Mouse (Mus musculus): Measurements from ENCODE around the gene Syne2. TPM values are rescaled to one million over a fixed set of nuclear protein-coding genes. Genes with fewer than 3 reads are reported as not detected.

The Syne2 gene
- total RNA-seq, 2 experiments from 2014 or later: 20.5 to 22.5 TPM

DNA sequence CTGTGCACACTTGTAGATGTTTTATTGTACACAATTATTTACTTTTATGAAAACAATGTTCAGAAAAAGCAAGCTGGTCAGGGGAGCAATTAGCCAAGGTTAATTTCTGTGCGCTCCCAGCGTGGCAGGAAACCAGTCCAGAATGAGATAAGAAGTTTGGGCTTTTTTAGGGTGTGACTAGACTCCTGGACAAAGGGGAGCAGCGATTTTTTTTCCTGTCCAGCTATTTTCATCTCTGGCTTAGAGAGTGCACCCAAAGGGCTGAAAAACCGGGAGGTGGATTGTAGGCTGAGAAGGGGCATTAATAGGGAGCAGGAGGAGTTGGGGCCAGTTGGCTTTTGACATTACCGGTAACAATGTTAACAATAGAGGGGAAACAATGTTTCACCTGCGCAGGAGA lies 3.4 kb upstream of the Syne2 start:
- no peak overlapping the region for H3K27ac ChIP-seq
- DNase-seq (ENCODE audit: extremely low spot score in 1 of 2, low spot score in 2 of 2): no peak
- H3K4me3 ChIP-seq: no peak overlapping the region
- intact Hi-C loops (cut with DNase I): no loop called here
- TF ChIP-seq CTCF (IDR thresholded peaks at IDR 0.05): no peak

GRCm38 (mm10) chr12:75816981-75817856 lies 715 bp upstream of the Syne2 start:
- peak; percentile 29 to 41 for DNase-seq (ENCODE audit: extremely low spot score in 1 of 2, low spot score in 2 of 2)
- Histone ChIP-seq H3K27ac (no peak overlapping the region), H3K4me3 (peak overlapping the region; percentile 88)
- intact Hi-C loops (cut with DNase I): no loop called here
- TF ChIP-seq CTCF (IDR thresholded peaks at IDR 0.05): no peak

- TF ChIP-seq CTCF (IDR thresholded peaks at IDR 0.05): peak; percentile 12; the same call in 1 of the 2 replicates
- Histone ChIP-seq H3K4me3 (peak overlapping the region; percentile 88), H3K27ac (peak overlapping the region; percentile 76)
- DNase-seq (ENCODE audit: extremely low spot score in 1 of 2, low spot score in 2 of 2): peak; percentile 37 to 45
- intact Hi-C loops (cut with DNase I): no loop called here
Measured at GRCm38 (mm10) chr12:75818453-75819434, 810 bp downstream of the Syne2 start.

GRCm38 (mm10) chr12:75819481-75819880 lies 1.5 kb downstream of the Syne2 start:
- intact Hi-C loops (cut with DNase I): no loop called here
- Histone ChIP-seq H3K4me3 (peak overlapping the region; percentile 88), H3K27ac (no peak overlapping the region)
- no peak for TF ChIP-seq CTCF (IDR thresholded peaks at IDR 0.05)
- DNase-seq (ENCODE audit: extremely low spot score in 1 of 2, low spot score in 2 of 2): no peak

DNA sequence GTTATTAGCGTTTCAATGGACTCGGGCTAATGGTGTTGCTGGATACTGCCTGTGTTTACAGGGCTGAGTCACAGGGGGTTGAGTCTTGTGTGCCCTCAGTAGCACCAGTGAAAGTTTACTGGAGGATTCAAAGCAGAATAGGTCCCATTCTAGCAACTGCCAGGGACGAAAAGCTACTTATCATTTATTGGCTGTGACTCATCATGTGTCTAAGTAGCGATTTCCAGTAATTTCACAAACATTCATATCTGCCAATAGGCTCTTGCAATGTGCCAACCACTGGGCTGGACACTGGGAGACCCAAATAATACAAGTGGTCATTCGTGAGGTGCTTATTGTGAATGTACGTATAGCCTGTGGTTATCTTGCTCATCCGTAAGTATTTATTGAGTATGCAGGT lies 2.3 kb downstream of the Syne2 start:
- no peak for DNase-seq (ENCODE audit: extremely low spot score in 1 of 2, low spot score in 2 of 2)
- Histone ChIP-seq H3K4me3 (no peak overlapping the region), H3K27ac (no peak overlapping the region)
- intact Hi-C loops (cut with DNase I): no loop called here
- TF ChIP-seq CTCF (IDR thresholded peaks at IDR 0.05): no peak

DNA sequence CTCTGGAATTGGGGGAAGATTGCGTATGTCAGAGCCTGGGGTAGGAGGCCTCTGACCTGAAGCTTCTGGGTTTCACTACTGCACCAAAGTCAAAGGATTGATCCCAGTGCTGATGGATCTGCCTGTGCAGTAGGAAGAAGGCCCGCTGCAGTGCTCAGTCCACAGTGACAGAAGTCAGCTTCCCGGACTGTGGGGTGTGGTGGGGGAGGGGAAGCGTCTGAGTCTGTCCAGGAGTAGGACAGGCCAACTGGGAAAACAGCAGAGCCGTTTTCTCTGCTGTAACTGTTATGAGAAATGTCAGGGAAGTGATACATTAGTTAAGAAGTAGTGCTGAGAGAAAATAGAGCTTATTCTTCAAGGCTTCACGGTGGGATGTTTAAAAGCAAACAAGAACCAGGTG lies 4.2 kb downstream of the Syne2 start:
- intact Hi-C loops (cut with DNase I): no loop called here
- Histone ChIP-seq H3K4me3 (no peak overlapping the region), H3K27ac (no peak overlapping the region)
- DNase-seq (ENCODE audit: extremely low spot score in 1 of 2, low spot score in 2 of 2): no peak
- TF ChIP-seq CTCF (IDR thresholded peaks at IDR 0.05): no peak

DNA sequence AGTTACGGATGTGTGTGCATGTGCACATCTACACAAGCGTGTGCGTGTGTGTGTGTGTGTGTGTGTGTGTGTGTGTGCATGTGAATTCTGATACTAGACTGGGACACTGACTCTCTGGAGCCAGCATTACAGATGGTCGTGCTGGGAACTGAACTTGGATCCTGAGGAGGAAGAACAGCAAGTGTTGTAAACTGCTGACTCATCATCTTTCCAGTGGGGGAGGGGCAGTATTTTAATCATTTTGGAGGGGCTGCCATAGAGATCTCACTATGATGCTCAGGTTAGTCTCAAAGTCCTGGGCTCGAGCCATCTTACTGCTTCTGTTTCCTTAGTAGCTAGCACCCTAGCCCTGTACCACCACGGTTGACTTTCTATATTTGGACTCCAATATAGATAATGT lies 5.5 kb downstream of the Syne2 start:
- intact Hi-C loops (cut with DNase I): no loop called here
- Histone ChIP-seq H3K27ac (no peak overlapping the region), H3K4me3 (no peak overlapping the region)
- DNase-seq (ENCODE audit: extremely low spot score in 1 of 2, low spot score in 2 of 2): no peak
- no peak for TF ChIP-seq CTCF (IDR thresholded peaks at IDR 0.05)

- H3K4me3 ChIP-seq: no peak overlapping the region
- intact Hi-C loops (cut with DNase I): no loop called here
Measured at GRCm38 (mm10) chr12:75825458-75825857, 7.5 kb downstream of the Syne2 start.

GRCm38 (mm10) chr12:75826699-75827353 lies 8.9 kb downstream of the Syne2 start:
- intact Hi-C loops (cut with DNase I): no loop called here
- Histone ChIP-seq H3K4me3 (no peak overlapping the region), H3K27ac (no peak overlapping the region)
- TF ChIP-seq CTCF (IDR thresholded peaks at IDR 0.05): no peak
- DNase-seq (ENCODE audit: extremely low spot score in 1 of 2, low spot score in 2 of 2): no peak

More at GRCm38 (mm10) chr12:75825458-75825857, 7.5 kb downstream of the Syne2 start:
- DNase-seq (ENCODE audit: extremely low spot score in 1 of 2, low spot score in 2 of 2): no peak
- no peak for TF ChIP-seq CTCF (IDR thresholded peaks at IDR 0.05)
- H3K27ac ChIP-seq: no peak overlapping the region

- no peak overlapping the region for H3K27ac ChIP-seq
- intact Hi-C loops (cut with DNase I): no loop called here
- no peak for DNase-seq (ENCODE audit: extremely low spot score in 1 of 2, low spot score in 2 of 2)
- H3K4me3 ChIP-seq: no peak overlapping the region
- TF ChIP-seq CTCF (IDR thresholded peaks at IDR 0.05): no peak
Measured at GRCm38 (mm10) chr12:75827751-75828150, 9.8 kb downstream of the Syne2 start.

DNA sequence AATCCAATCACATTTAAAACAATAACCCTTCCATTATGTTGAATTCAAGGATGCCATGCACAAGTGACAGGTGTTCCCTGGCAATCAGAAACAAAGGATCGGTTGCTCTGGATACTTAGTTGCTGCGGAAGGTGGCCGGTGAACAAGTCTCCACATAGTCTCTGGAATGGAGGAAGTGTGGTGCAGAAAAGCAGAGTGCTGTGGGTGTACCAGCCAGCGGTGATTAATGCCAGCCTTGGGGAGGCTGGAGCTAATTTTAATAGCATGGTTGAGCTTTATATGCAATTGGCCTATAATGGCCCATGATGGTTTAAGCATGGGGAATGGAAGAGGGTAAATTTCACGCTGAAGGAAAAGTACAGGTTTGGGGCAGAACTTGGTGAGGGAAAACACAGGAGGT lies 11.7 kb downstream of the Syne2 start:
- no peak overlapping the region for H3K27ac ChIP-seq
- H3K4me3 ChIP-seq: no peak overlapping the region
- intact Hi-C loops (cut with DNase I): no loop called here
- DNase-seq (ENCODE audit: extremely low spot score in 1 of 2, low spot score in 2 of 2): no peak
- TF ChIP-seq CTCF (IDR thresholded peaks at IDR 0.05): no peak

All from left cerebral cortex, adult 2 months (tissue).